In genomic region chr5:28458821-28459240, GRCm38 (mm10) we compare ENCODE assay signal across 8 mouse cellular contexts. TPM values are rescaled to one million over a fixed set of nuclear protein-coding genes. Genes with fewer than 3 reads are reported as not detected.
DNase-seq lines count a peak whose midpoint lies in the region; ATAC-seq lines count a peak whose summit lies in the region.

No protein-coding gene starts in this region.

- no peak for DNase-seq in heart, postnatal 14 days
- peak; percentile 52 for DNase-seq in embryo, embryonic 9.5 days (ENCODE audit: extremely low spot score)
- peak; percentile 44 for DNase-seq in midbrain, embryonic 14.5 days
- DNase-seq in left cerebral cortex, postnatal 4 days = no peak
- DNase-seq in left cerebral cortex, adult 11 months (ENCODE audit: low spot score) = no peak
- DNase-seq in adrenal gland, postnatal 10 days = no peak

- H3K4me3 ChIP-seq in heart, embryonic 14.5 days (ENCODE audit: control insufficient read depth in 1 of 2, insufficient read depth in 1 of 2, low read depth in 1 of 2, low read length in 2 of 2) = peak overlapping the region in 1 of 2 experiments; percentile 38; a peak in 2 of 4 replicates
- peak overlapping the region; percentile 45 for H3K4me3 ChIP-seq in intestine, embryonic 16.5 days (ENCODE audit: low read length)
- peak overlapping the region; percentile 40 for H3K4me3 ChIP-seq in midbrain, embryonic 14.5 days (replicated peaks; ENCODE audit: low read depth, low read length)

- no peak for ATAC-seq in heart, embryonic 14.5 days (ENCODE audit: insufficient number of reproducible peaks, insufficient read depth, low FRiP score, low read depth)
- ATAC-seq in intestine, embryonic 16.5 days = peak; percentile 47
- ATAC-seq in midbrain, embryonic 14.5 days (ENCODE audit: low FRiP score, low TSS enrichment) = peak; percentile 21; the same call in 1 of the 2 replicates

- no peak overlapping the region for H3K27ac ChIP-seq in heart, embryonic 14.5 days (replicated peaks in 1 of 2; ENCODE audit: control insufficient read depth in 1 of 2, insufficient read depth in 1 of 2, low read depth in 2 of 2, low read length in 2 of 2)
- peak overlapping the region; percentile 54 for H3K27ac ChIP-seq in intestine, embryonic 16.5 days (ENCODE audit: low read length)
- H3K27ac ChIP-seq in midbrain, embryonic 14.5 days (replicated peaks; ENCODE audit: low read depth, low read length) = 0 out of 2 replicates have a peak overlapping the region, but pooled peaks have one; percentile 32

- H3K4me1 ChIP-seq in heart, embryonic 14.5 days (ENCODE audit: control insufficient read depth in 2 of 2, insufficient read depth in 2 of 2, low read length in 2 of 2) = peaks cover 6 to 24% of the 10 kb centered on the region in 2 experiments; a peak in 2 of 4 replicates
- H3K4me1 ChIP-seq in intestine, embryonic 16.5 days (ENCODE audit: control insufficient read depth, insufficient read depth, low read length) = peaks cover 11% of the 10 kb centered on the region; the same call in 1 of the 2 replicates
- H3K4me1 ChIP-seq in midbrain, embryonic 14.5 days (ENCODE audit: control insufficient read depth, insufficient read depth, low read length) = peaks cover 25% of the 10 kb centered on the region

- no peaks in the 10 kb centered on the region for H3K9me3 ChIP-seq in heart, embryonic 14.5 days (ENCODE audit: control insufficient read depth, low read length)
- no peaks in the 10 kb centered on the region for H3K9me3 ChIP-seq in intestine, embryonic 16.5 days (ENCODE audit: control insufficient read depth, low read length)
- no peaks in the 10 kb centered on the region for H3K9me3 ChIP-seq in midbrain, embryonic 14.5 days (ENCODE audit: control insufficient read depth, low read length)

- H3K36me3 ChIP-seq in heart, embryonic 14.5 days (ENCODE audit: control insufficient read depth, insufficient read depth, low read length) = no peaks in the 10 kb centered on the region
- H3K36me3 ChIP-seq in intestine, embryonic 16.5 days (ENCODE audit: control insufficient read depth, insufficient read depth, low read length) = no peaks in the 10 kb centered on the region
- no peaks in the 10 kb centered on the region for H3K36me3 ChIP-seq in midbrain, embryonic 14.5 days (ENCODE audit: control insufficient read depth, insufficient read depth, low read length)

- H3K27me3 ChIP-seq in heart, embryonic 14.5 days (ENCODE audit: control insufficient read depth, insufficient read depth, low read length) = peaks cover 93% of the 10 kb centered on the region
- H3K27me3 ChIP-seq in intestine, embryonic 16.5 days (replicated peaks; ENCODE audit: control insufficient read depth, insufficient read depth, low read length) = peaks cover 56% of the 10 kb centered on the region
- peaks cover 82% of the 10 kb centered on the region for H3K27me3 ChIP-seq in midbrain, embryonic 14.5 days (ENCODE audit: control insufficient read depth, insufficient read depth, low read length)

- intact Hi-C loops in heart, postnatal 14 days (cut with DNase I) = loop anchor here (10.0 kb wide), 1 partner anchor 876 kb away; no protein-coding TSS in a partner anchor
- intact Hi-C loops in left cerebral cortex, postnatal 4 days (cut with DNase I) = loop anchor here (10.0 kb wide), 2 partner anchors 876 to 1016 kb away; partner anchors contain the start of gene Mnx1

- no peak overlapping the region for H3K9ac ChIP-seq in heart, embryonic 14.5 days (ENCODE audit: low read length)
- H3K9ac ChIP-seq in intestine, embryonic 16.5 days (ENCODE audit: low read depth, low read length) = peak overlapping the region; percentile 62; the same call in 1 of the 2 replicates
- H3K9ac ChIP-seq in midbrain, embryonic 14.5 days (replicated peaks; ENCODE audit: low read length) = no peak overlapping the region

- H3K4me2 ChIP-seq in heart, embryonic 14.5 days (ENCODE audit: low read length) = peak overlapping the region; percentile 64
- H3K4me2 ChIP-seq in intestine, embryonic 16.5 days (ENCODE audit: low read depth, low read length) = peak overlapping the region; percentile 75
- peak overlapping the region; percentile 72 for H3K4me2 ChIP-seq in midbrain, embryonic 14.5 days (ENCODE audit: low read length)

- WGBS in heart, embryonic 14.5 days = 1% methylated on average over 27 of the region's 27 CpGs
- under 1% methylated on average over 27 of the region's 27 CpGs for WGBS in intestine, embryonic 16.5 days
- under 1% methylated on average over 27 of the region's 27 CpGs for WGBS in midbrain, embryonic 14.5 days

RNA-seq across cellular contexts. Expression of gene Shh, which starts 8.2 kb away (rescaled TPM):
- polyA plus RNA-seq in heart, embryonic 14.5 days (2014; fragmentation: Nextera tagmentation; extraction: Ambion mirVana) = not detected in 2 replicates
- not detected for total RNA-seq in heart, postnatal 14 days (2021)
- polyA plus RNA-seq in intestine, embryonic 16.5 days (2015; fragmentation: Nextera tagmentation; extraction: Ambion mirVana) = 2.8 TPM in 2 replicates
- polyA plus RNA-seq in midbrain, embryonic 14.5 days (2014; fragmentation: Nextera tagmentation; extraction: Ambion mirVana) = 0.58 and 1.9 TPM in 2 replicates
- 1 to 10 TPM; 1.9 to 2.6 TPM for total RNA-seq in left cerebral cortex, postnatal 4 days (2021)
- total RNA-seq in adrenal gland, postnatal 10 days (2021) = 10 to 100 TPM; 16.4 to 17.5 TPM

Comparison
In these comparisons a context has a peak if more than half of its experiments do, and no peak if none do; other contexts are left out.
1. H3K27ac ChIP-seq: peak in intestine, embryonic 16.5 days (single experiment) and midbrain, embryonic 14.5 days (single experiment); none in heart, embryonic 14.5 days (0 of 2).
2. DNase-seq: peak in embryo, embryonic 9.5 days (single experiment) and midbrain, embryonic 14.5 days (single experiment); none in heart, postnatal 14 days (0 of 2), left cerebral cortex, postnatal 4 days (single experiment), left cerebral cortex, adult 11 months (single experiment) and adrenal gland, postnatal 10 days (single experiment).
3. RNA of gene Shh, which starts 8.2 kb away (total RNA-seq): 16.4 to 17.5 TPM in adrenal gland, postnatal 10 days; 1.9 to 2.6 TPM in left cerebral cortex, postnatal 4 days and not detected in heart, postnatal 14 days; every median in the first group is over 4 times any median in the second.
4. Peak in every context shown above with its lines, with median percentiles within 50 percentile points of each other: H3K4me2 ChIP-seq.